Mouse (Mus musculus) hindbrain, embryonic 11.5 days (tissue): ENCODE results near the gene Lin37. TPM values are rescaled to one million over a fixed set of nuclear protein-coding genes. Genes with fewer than 3 reads are reported as not detected.

Experiments
- ATAC-seq: fragments of 200-750 bp; cut with Nextera tagmentation; 2 replicates; pipeline ENCODE4 v1.8.0; 2017; ENCODE audit warnings: mild to moderate bottlenecking, moderate TSS enrichment, moderate library complexity; ENCODE audit not compliant: low FRiP score
- DNase-seq: peaks from one replicate; pipeline ENCODE4 v3.0.0-alpha.2; 2015; ENCODE audit warnings: low spot score
- H3K27ac ChIP-seq: fragments of 300-500 bp; sonication (generic); 2 replicates; pipeline ENCODE4 v1.5.1; 2014; ENCODE audit warnings: mild to moderate bottlenecking, low read depth, low read length
- H3K27me3 ChIP-seq: fragments of 300-500 bp; sonication (generic); 2 replicates; pipeline ENCODE4 v1.6.1; 2014; ENCODE audit warnings: mild to moderate bottlenecking, low read length, moderate library complexity, mixed read lengths; ENCODE audit not compliant: control insufficient read depth, insufficient read depth
- H3K36me3 ChIP-seq: fragments of 300-500 bp; sonication (generic); 2 replicates; pipeline ENCODE4 v1.6.1; 2014; ENCODE audit warnings: mild to moderate bottlenecking, low read length, moderate library complexity, mixed read lengths; ENCODE audit not compliant: control insufficient read depth, insufficient read depth
- H3K4me1 ChIP-seq: fragments of 300-500 bp; sonication (generic); replicated peaks from 2 replicates; pipeline ENCODE4 v1.6.1; 2014; ENCODE audit warnings: low read length, mixed read lengths; ENCODE audit not compliant: control insufficient read depth, insufficient read depth
- H3K4me2 ChIP-seq: fragments of 300-500 bp; sonication (generic); replicated peaks from 2 replicates; pipeline ENCODE4 v1.6.1; 2014; ENCODE audit warnings: mild to moderate bottlenecking, low read depth, low read length
- H3K4me3 ChIP-seq: fragments of 300-500 bp; sonication (generic); 2 replicates; pipeline ENCODE4 v1.5.1; 2014; ENCODE audit warnings: low read depth, low read length
- H3K9ac ChIP-seq: fragments of 300-500 bp; sonication (generic); 2 replicates; pipeline ENCODE4 v1.6.1; 2014; ENCODE audit warnings: low read depth, low read length
- H3K9me3 ChIP-seq: fragments of 300-500 bp; sonication (generic); 2 replicates; pipeline ENCODE4 v1.6.1; 2016; ENCODE audit warnings: low read length; ENCODE audit not compliant: control insufficient read depth
- WGBS: fragments of 180-500 bp; shearing (Covaris S2); extraction: QIAGEN DNeasy Blood & Tissue Kit; methylation state at CpG from one replicate; pipeline ENCODE4 v1.1.7; 2014; 5-methylcytosine and 5-hydroxymethylcytosine counted together
- polyA plus RNA-seq: library from polyadenylated mRNA; unstranded; fragments of >200 nt; fragmentation: Nextera tagmentation; extraction: Ambion mirVana; gene quantifications from 2 replicates; pipeline ENCODE4 v1.2.1, GENCODE M21; 2014

The Lin37 gene
- polyA plus RNA-seq, 1 experiment from 2014 or later, result 48.3 TPM

DNA sequence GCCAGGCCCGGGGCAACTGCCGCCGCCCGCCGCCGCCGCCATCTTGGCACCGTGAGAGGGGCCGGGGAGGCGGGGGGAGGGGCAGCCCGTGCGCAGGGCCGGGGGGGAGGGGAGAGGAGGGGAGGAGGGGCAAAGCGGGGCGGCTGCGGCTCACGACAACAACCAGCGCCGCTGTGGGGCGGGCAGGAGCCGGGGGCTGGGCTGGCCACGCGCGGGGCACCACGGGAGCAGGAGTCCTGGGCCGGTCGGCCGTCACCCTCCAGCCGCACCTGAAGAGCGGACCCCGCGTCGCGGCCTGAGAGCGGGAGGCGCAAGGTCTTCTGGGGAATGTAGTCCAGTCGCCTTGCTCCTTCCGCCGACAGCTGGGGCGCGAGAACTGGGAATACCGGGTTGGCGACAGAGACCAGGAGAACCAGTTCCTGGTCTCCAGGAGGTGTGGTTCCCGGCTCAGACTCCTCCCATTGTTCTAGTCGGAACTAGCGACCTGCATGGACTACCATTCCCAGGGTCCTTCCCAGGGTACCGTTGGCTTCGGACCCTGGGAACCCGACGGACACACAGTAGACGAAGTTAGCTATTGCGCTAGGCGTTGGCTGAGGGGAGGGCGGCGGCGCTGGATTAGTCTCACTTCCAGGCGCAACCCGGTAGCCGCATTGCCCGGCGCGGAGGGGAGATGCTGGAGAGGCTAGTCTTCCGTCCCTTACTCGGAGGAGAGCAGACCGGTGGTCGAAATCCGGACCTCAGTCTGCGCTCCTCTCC lies 29.2 kb upstream of the Lin37 start, which contains the start of gene Kmt2b:
Gene Kmt2b (minus strand): TSS at position 51 of the 759 bp plus-strand sequence.
- ATAC-seq (peak; percentile 96), DNase-seq (peak; percentile 96)
- Histone ChIP-seq H3K27me3 (no peaks in the 10 kb centered on the region), H3K4me3 (peak within 1 kb of the TSS; percentile 80), H3K4me2 (peak within 1 kb of the TSS; percentile 93), H3K36me3 (peaks cover 5% of the 10 kb centered on the region; the same call in 1 of the 2 replicates), H3K9me3 (no peaks in the 10 kb centered on the region), H3K9ac (peak within 1 kb of the TSS; percentile 94), H3K4me1 (peaks cover 5% of the 10 kb centered on the region), H3K27ac (peak within 1 kb of the TSS; percentile 45)
- 0% methylated on average over 47 of the region's 68 CpGs for WGBS

DNA sequence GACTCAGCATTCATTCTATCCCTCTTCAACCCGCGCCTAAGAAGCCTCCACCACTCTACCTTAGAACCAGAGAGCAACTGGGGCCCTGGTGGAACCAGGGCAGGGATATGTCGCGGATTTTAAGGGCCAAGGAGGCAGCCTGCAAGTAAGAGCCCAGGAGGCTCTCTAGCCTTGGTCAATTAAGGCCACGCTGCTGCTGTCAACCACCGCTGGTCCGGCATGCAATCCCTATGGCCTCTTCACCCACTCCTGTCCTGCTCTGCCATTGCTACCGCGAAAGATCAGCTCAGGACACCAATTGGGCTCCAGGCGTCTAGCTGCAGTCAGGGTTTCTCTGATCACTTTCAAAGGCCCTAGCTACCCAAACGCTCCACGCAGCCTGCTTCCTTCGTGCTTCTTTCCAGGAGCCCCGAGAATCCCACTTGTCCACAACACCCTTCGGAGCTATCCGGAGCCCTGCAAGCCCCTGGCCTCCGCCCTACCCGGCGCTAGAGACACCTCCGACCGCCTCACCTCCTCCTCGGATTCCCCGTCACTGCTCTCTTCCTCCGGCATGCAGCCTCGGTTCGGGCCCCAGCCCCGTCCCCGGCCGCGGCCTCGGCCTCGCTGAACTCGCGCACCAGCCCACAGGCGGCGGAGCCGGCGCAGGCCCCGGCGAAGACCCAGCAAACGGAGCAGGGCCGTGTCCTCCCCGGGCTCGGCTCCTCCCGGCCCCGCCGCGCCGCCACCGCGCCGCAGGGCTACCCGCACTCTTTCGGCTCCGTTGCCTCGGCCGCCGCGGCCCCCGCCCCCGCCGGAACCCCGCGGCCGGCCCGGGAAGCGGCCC lies 28.4 kb upstream of the Lin37 start:
- peaks cover 5% of the 10 kb centered on the region for H3K4me1 ChIP-seq
- H3K9me3 ChIP-seq, result no peaks in the 10 kb centered on the region
- peak overlapping the region; percentile 94 for H3K9ac ChIP-seq
- peak overlapping the region; percentile 93 for H3K4me2 ChIP-seq
- H3K27me3 ChIP-seq, result no peaks in the 10 kb centered on the region
- H3K4me3 ChIP-seq, result peak overlapping the region; percentile 80
- peak; percentile 58 for DNase-seq
- ATAC-seq, result peak; percentile 50
- under 1% methylated on average over 63 of the region's 67 CpGs for WGBS
- H3K27ac ChIP-seq, result peak overlapping the region; percentile 45
- H3K36me3 ChIP-seq, result peaks cover 8% of the 10 kb centered on the region; the same call in 1 of the 2 replicates

DNA sequence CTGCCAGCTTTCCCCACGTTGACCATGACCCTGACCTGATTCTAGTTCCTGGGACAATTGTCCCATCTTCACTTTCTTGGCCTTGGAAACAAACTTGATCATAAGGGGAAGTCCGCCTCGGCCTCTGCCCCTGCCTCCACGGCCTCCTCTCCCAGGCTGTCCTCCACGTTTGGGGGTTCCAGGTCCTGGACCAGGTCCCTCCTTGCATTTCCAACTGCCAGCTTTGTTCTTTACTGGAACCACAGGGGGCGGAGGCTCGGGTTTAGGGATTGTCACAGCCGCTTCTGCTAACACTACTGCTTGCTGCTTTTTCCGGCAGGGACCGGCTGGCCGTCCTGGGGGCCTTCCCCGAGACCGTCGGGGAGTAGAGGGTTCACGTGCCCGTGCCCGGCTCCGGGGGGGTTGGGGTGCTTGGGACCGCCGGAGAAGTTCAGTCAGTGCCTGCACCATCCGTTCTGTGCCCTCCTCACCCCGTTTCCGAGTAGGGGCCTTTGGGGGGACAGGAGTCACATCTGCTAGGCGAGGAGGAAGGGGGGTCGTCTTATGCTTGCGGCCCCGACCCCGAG lies 26.9 kb upstream of the Lin37 start:
- no peak for DNase-seq
- Histone ChIP-seq H3K9me3 (no peaks in the 10 kb centered on the region), H3K9ac (no peak overlapping the region), H3K27me3 (no peaks in the 10 kb centered on the region), H3K4me3 (peak overlapping the region; percentile 80), H3K27ac (no peak overlapping the region), H3K36me3 (peaks cover 13% of the 10 kb centered on the region; the same call in 1 of the 2 replicates), H3K4me1 (peaks cover 5% of the 10 kb centered on the region), H3K4me2 (no peak overlapping the region)
- WGBS, result 93% methylated on average over 27 of the region's 28 CpGs
- ATAC-seq, result no peak

GRCm38 (mm10) chr7:30585170-30585569 lies 25.5 kb upstream of the Lin37 start:
- H3K4me2 ChIP-seq, result no peak overlapping the region
- H3K9me3 ChIP-seq, result no peaks in the 10 kb centered on the region
- WGBS, result 94% methylated on average over 7 of the region's 7 CpGs
- no peak overlapping the region for H3K27ac ChIP-seq
- H3K36me3 ChIP-seq, result peaks cover 17% of the 10 kb centered on the region; the same call in 1 of the 2 replicates
- ATAC-seq (no peak), DNase-seq (no peak)
- H3K4me3 ChIP-seq, result no peak overlapping the region
- H3K27me3 ChIP-seq, result no peaks in the 10 kb centered on the region
- peaks cover 5% of the 10 kb centered on the region for H3K4me1 ChIP-seq
- no peak overlapping the region for H3K9ac ChIP-seq

DNA sequence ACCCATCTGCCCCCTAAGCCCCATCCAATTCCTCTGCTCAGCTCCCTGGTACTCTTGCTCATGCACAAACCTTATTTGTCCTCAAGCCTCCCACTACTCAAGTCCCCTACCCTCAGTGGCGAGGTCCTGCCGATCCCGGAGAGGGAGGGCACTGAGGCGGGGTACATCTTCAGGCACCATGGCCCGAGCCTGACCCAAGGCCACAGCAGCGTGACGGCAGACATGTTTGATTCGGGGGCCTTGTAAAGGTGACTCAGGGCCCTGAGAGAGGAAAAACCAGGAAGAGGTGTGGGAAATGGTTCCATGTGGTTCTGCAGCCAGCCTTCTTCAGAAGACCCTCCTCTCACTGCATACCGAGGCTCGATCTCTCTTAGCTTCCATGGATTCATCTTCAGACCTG lies 24.7 kb upstream of the Lin37 start:
- no peaks in the 10 kb centered on the region for H3K9me3 ChIP-seq
- no peak overlapping the region for H3K9ac ChIP-seq
- 93% methylated on average over 10 of the region's 10 CpGs for WGBS
- H3K27me3 ChIP-seq, result no peaks in the 10 kb centered on the region
- peaks cover 23% of the 10 kb centered on the region for H3K36me3 ChIP-seq
- no peak overlapping the region for H3K27ac ChIP-seq
- ATAC-seq (no peak), DNase-seq (no peak)
- no peak overlapping the region for H3K4me3 ChIP-seq
- H3K4me2 ChIP-seq, result no peak overlapping the region
- H3K4me1 ChIP-seq, result peaks cover 5% of the 10 kb centered on the region

DNA sequence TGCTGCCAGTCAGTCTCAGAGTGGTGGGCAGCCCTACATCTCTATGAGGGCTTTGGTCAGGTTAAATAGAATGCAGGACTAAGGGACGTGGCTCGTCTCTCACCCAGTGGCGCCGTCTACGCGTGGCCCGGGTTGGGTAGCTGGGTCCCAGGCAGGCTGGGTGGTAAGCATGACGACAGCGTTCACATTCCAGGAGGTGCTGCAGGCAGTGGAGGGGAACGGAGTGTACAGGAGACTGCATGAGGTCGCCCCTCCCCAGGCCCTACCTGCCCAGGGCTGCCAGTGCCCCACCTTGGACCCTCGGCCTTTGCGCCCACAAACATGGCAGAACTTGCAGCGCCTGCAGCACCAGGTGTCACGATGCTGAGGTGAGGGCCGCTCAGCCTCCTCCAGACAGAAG lies 21.9 kb upstream of the Lin37 start:
- Histone ChIP-seq H3K4me1 (no peaks in the 10 kb centered on the region), H3K4me2 (no peak overlapping the region), H3K36me3 (peaks cover 34% of the 10 kb centered on the region), H3K27me3 (no peaks in the 10 kb centered on the region), H3K4me3 (no peak overlapping the region), H3K9me3 (no peaks in the 10 kb centered on the region), H3K9ac (no peak overlapping the region), H3K27ac (no peak overlapping the region)
- ATAC-seq (no peak), DNase-seq (no peak)
- 96% methylated on average over 16 of the region's 16 CpGs for WGBS

DNA sequence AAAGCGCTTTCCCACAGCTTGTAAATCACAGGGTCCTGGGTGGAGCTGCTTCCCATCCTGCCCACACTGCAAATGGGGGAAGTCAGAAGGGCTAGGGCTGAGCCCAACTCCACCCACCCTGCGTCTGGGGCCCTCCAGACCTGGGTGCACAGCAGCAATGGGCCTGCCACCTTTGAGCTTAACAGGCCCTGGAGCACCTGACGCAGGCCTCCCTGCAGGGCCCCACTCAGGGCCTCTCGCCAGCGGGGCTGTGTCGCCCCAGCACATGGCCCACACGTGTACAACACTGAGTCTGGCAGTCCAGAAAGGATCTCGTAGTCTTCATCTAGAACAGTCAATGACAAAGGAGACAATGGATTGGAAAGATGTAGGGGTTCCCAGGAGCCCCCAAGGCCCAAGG lies 20.3 kb upstream of the Lin37 start:
- ATAC-seq (no peak), DNase-seq (no peak)
- H3K36me3 ChIP-seq, result peaks cover 46% of the 10 kb centered on the region
- no peak overlapping the region for H3K4me3 ChIP-seq
- WGBS, result 94% methylated on average over 8 of the region's 8 CpGs
- H3K4me1 ChIP-seq, result no peaks in the 10 kb centered on the region
- no peak overlapping the region for H3K4me2 ChIP-seq
- no peaks in the 10 kb centered on the region for H3K27me3 ChIP-seq
- no peak overlapping the region for H3K9ac ChIP-seq
- no peaks in the 10 kb centered on the region for H3K9me3 ChIP-seq
- H3K27ac ChIP-seq, result no peak overlapping the region

DNA sequence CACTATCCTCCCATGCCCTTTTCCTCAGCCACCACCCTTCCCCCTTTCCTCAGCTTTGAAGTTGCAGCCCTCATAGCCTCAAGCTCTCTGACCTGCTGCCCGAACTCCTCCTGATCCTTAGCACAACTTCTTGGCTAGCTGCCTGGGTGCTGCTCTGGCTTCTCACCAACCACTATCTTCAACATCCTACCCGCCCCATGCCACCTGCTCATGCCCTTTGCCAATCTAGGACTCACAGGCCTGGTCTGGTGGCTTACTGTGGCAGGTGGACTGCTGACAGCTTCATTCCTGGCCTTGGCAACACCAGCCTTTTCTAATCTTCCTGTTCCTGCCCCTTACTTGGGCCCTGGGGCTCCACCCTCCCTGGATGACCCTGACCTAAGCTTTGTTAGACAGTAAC lies 13.3 kb upstream of the Lin37 start:
- Histone ChIP-seq H3K4me2 (no peak overlapping the region), H3K4me3 (no peak overlapping the region), H3K4me1 (no peaks in the 10 kb centered on the region), H3K36me3 (peaks cover 30% of the 10 kb centered on the region), H3K27ac (no peak overlapping the region), H3K9ac (no peak overlapping the region), H3K9me3 (no peaks in the 10 kb centered on the region), H3K27me3 (no peaks in the 10 kb centered on the region)
- no peak for ATAC-seq
- whole genome bisulfite sequencing, result 84% methylated on average over 2 of the region's 2 CpGs
- DNase-seq, result no peak
